Mouse (Mus musculus) testis, adult 2 months (tissue): ENCODE data around the gene Edil3.

Source experiments
- CTCF ChIP-seq: fragments of 200-500 bp; IDR thresholded peaks from 2 replicates; pipeline ENCODE4 v1.5.1; 2012; ENCODE audit warnings: low read depth, mild to moderate bottlenecking, inconsistent platforms, low read length, moderate library complexity; ENCODE audit not compliant: control insufficient read depth, insufficient read depth, insufficient replicate concordance
- POLR2A ChIP-seq: fragments of 200-500 bp; IDR thresholded peaks from 2 replicates; pipeline ENCODE4 v1.6.1; 2012; ENCODE audit warnings: low read depth, mild to moderate bottlenecking, inconsistent platforms, low read length, moderate library complexity; ENCODE audit not compliant: control insufficient read depth

- TF ChIP-seq CTCF (no peak), POLR2A (no peak)
These were observed 86.1 kb downstream of the Edil3 start for GRCm38 (mm10) chr13:88907405-88907804.
